Comparison of ENCODE assay signal across 23 mouse cellular contexts in genomic region chr1:33620091-33620788, GRCm38 (mm10). TPM values are rescaled to one million over a fixed set of nuclear protein-coding genes. Genes with fewer than 3 reads are reported as not detected.
A peak's percentile ranks its signal among the peaks of the same experiment; 100 is the strongest.
DNase-seq lines count a peak whose midpoint lies in the region; ATAC-seq and TF ChIP-seq lines count a peak whose summit lies in the region.
"Had no signal": no experiment of that assay in that cellular context is flagged by ENCODE, and none has a peak within 500 bp of the region (broad histone marks: within the 10 kb centered on the region; RNA-seq: fewer than 3 reads in every experiment).

No protein-coding gene starts in this region.

- TF ChIP-seq EP300 in MEL (IDR thresholded peaks at IDR 0.05; ENCODE audit: low read depth in 1 of 2, low read length in 2 of 2), result no peak
- peak; percentile 64 for TF ChIP-seq EP300 in liver, embryonic 14.5 days (IDR thresholded peaks at IDR 0.05; ENCODE audit: low read depth)

- H3K4me3 ChIP-seq in MEL (ENCODE audit: control insufficient read depth in 1 of 2, insufficient read depth in 1 of 2, low read depth in 2 of 2, low read length in 2 of 2), result no peak overlapping the region
- H3K4me3 ChIP-seq in liver, embryonic 14.5 days (ENCODE audit: insufficient read depth in 1 of 2, low read depth in 2 of 2, low read length in 2 of 2), result no peak overlapping the region
- H3K4me3 ChIP-seq: embryonic facial prominence, embryonic 15.5 days; erythroblast, embryonic 14.5 days; forebrain, embryonic 15.5 days; heart, embryonic 10.5 days; hindbrain, embryonic 12.5 days had no signal

- peak; percentile 9 for DNase-seq in 416B (ENCODE audit: low read depth)
- DNase-seq in MEL (ENCODE audit: low read depth, low spot score), result peak; percentile 43
- DNase-seq in liver, embryonic 14.5 days (ENCODE audit: low read depth in 3 of 3, low spot score in 3 of 3), result peak in 2 of 3 experiments; percentile 22 to 47
- DNase-seq in thymus, postnatal 4 days, result no peak
- DNase-seq in adrenal gland, postnatal 4 days (ENCODE audit: low spot score in 2 of 2), result no peak
- DNase-seq: adrenal gland, adult 2 months; adrenal gland, postnatal 25 days; cerebellum, adult 2 months; cerebellum, postnatal 10 days; embryo, embryonic 11 days; gastrocnemius, postnatal 10 days; heart, adult 18-20 months; heart, postnatal 10 days; heart, postnatal 4 days had no signal

- TF ChIP-seq RAD21 in MEL (IDR thresholded peaks at IDR 0.05; ENCODE audit: low read depth, low read length), result no peak

- H3K9me3 ChIP-seq in MEL (replicated peaks; ENCODE audit: insufficient read depth, low read length), result no peaks in the 10 kb centered on the region
- no peaks in the 10 kb centered on the region for H3K9me3 ChIP-seq in liver, embryonic 14.5 days (ENCODE audit: control insufficient read depth, low read length)
- H3K9me3 ChIP-seq: embryonic facial prominence, embryonic 15.5 days; forebrain, embryonic 15.5 days; heart, embryonic 10.5 days; hindbrain, embryonic 12.5 days had no signal

- 23% methylated on average over 9 of the region's 9 CpGs for WGBS in liver, embryonic 14.5 days (ENCODE audit: insufficient replicate concordance)

- ATAC-seq in liver, embryonic 14.5 days (ENCODE audit: insufficient read depth), result peak; percentile 53
- ATAC-seq in megakaryocyte-erythroid progenitor cell, adult 5-6 weeks (replicated peaks; ENCODE audit: low FRiP score, low TSS enrichment, poor library complexity, severe bottlenecking), result peak; percentile 37; the same call in 1 of the 2 replicates
- ATAC-seq: activated CD4-positive, CD25-positive, alpha-beta regulatory T cell, adult 4 months; forebrain, embryonic 15.5 days; hindbrain, embryonic 16.5 days; Patski had no signal

- no peaks in the 10 kb centered on the region for H3K27me3 ChIP-seq in MEL (ENCODE audit: control insufficient read depth in 1 of 2, insufficient read depth in 2 of 2, low read length in 2 of 2)
- H3K27me3 ChIP-seq in liver, embryonic 14.5 days (ENCODE audit: control insufficient read depth, insufficient read depth, low read length), result no peaks in the 10 kb centered on the region
- H3K27me3 ChIP-seq: embryonic facial prominence, embryonic 15.5 days; forebrain, embryonic 15.5 days; hindbrain, embryonic 12.5 days; Patski had no signal

- H3K79me2 ChIP-seq in MEL (ENCODE audit: control insufficient read depth, insufficient read depth, low read length, poor library complexity), result peaks cover 4% of the 10 kb centered on the region

- TF ChIP-seq POLR2A in MEL (IDR thresholded peaks at IDR 0.05; ENCODE audit: control insufficient read depth in 1 of 2, insufficient read depth in 1 of 2, low read depth in 1 of 2, low read length in 2 of 2, poor library complexity in 1 of 2), result no peak

- TF ChIP-seq CTCF in MEL (IDR thresholded peaks at IDR 0.05 in 2 of 3, conservative IDR thresholded peaks at IDR 0.05 in 1 of 3; ENCODE audit: control insufficient read depth in 1 of 3, insufficient read depth in 1 of 3, low read depth in 2 of 3, low read length in 3 of 3, poor library complexity in 1 of 3, severe bottlenecking in 1 of 3), result no peak
- TF ChIP-seq CTCF in liver, embryonic 14.5 days (IDR thresholded peaks at IDR 0.05; ENCODE audit: low read depth), result 0 out of 2 replicates have a peak, but pooled peaks have one; percentile 17

- peaks cover 15 to 17% of the 10 kb centered on the region in 2 experiments for H3K4me1 ChIP-seq in MEL (ENCODE audit: control insufficient read depth in 1 of 2, insufficient read depth in 2 of 2, low read length in 2 of 2)
- H3K4me1 ChIP-seq in liver, embryonic 14.5 days (replicated peaks; ENCODE audit: control insufficient read depth in 2 of 2, insufficient read depth in 2 of 2, low read length in 1 of 2), result peaks cover 39 to 42% of the 10 kb centered on the region in 2 experiments
- H3K4me1 ChIP-seq: embryonic facial prominence, embryonic 15.5 days; forebrain, embryonic 15.5 days; heart, embryonic 10.5 days; hindbrain, embryonic 12.5 days had no signal

- peaks cover 8 to 22% of the 10 kb centered on the region in 2 experiments for H3K36me3 ChIP-seq in MEL (ENCODE audit: control insufficient read depth in 1 of 2, insufficient read depth in 2 of 2, low read length in 2 of 2)
- H3K36me3 ChIP-seq in liver, embryonic 14.5 days (replicated peaks; ENCODE audit: control insufficient read depth, insufficient read depth, low read depth), result peaks cover 15% of the 10 kb centered on the region
- H3K36me3 ChIP-seq: forebrain, embryonic 15.5 days; hindbrain, embryonic 12.5 days had no signal

- peak overlapping the region; percentile 23 for H3K4me2 ChIP-seq in liver, embryonic 14.5 days (ENCODE audit: low read depth)
- H3K4me2 ChIP-seq: embryonic facial prominence, embryonic 15.5 days; forebrain, embryonic 15.5 days; hindbrain, embryonic 12.5 days had no signal

- no peak overlapping the region for H3K9ac ChIP-seq in MEL (ENCODE audit: control insufficient read depth, low read depth, low read length, poor library complexity, severe bottlenecking)
- no peak overlapping the region for H3K9ac ChIP-seq in liver, embryonic 14.5 days (replicated peaks)
- H3K9ac ChIP-seq: embryonic facial prominence, embryonic 15.5 days; forebrain, embryonic 15.5 days; hindbrain, embryonic 12.5 days had no signal

- H3K27ac ChIP-seq in MEL (ENCODE audit: control insufficient read depth, low read depth, low read length), result peak overlapping the region; percentile 56
- H3K27ac ChIP-seq in liver, embryonic 14.5 days, result peak overlapping the region; percentile 67
- H3K27ac ChIP-seq: embryonic facial prominence, embryonic 15.5 days; forebrain, embryonic 15.5 days; heart, embryonic 10.5 days; hindbrain, embryonic 12.5 days had no signal

TF ChIP-seq in MEL, 35 proteins besides CTCF, POLR2A, EP300 and RAD21:
- 0 out of 2 replicates have a peak, but pooled peaks have one; percentile 33 for TF ChIP-seq SIN3A (IDR thresholded peaks at IDR 0.05; ENCODE audit: low read length)
- no peak for TF ChIP-seq USF1 (IDR thresholded peaks at IDR 0.05; ENCODE audit: low read depth, low read length)
- TF ChIP-seq ZC3H11A (IDR thresholded peaks at IDR 0.05; ENCODE audit: low read depth, low read length), result no peak
- no peak for TF ChIP-seq USF2 (IDR thresholded peaks at IDR 0.05; ENCODE audit: borderline replicate concordance in 1 of 2, insufficient read depth in 1 of 2, low read depth in 1 of 2, low read length in 2 of 2)
- 0 out of 2 replicates have a peak, but pooled peaks have one; percentile 20 for TF ChIP-seq TAL1 (IDR thresholded peaks at IDR 0.05; ENCODE audit: low read length)
- no peak for TF ChIP-seq MEF2A (IDR thresholded peaks at IDR 0.05; ENCODE audit: extremely low read depth, insufficient replicate concordance, low read depth, low read length, poor library complexity, severe bottlenecking)
- TF ChIP-seq MAFK (IDR thresholded peaks at IDR 0.05; ENCODE audit: borderline replicate concordance, low read depth, low read length), result no peak
- TF ChIP-seq TCF12 (IDR thresholded peaks at IDR 0.05; ENCODE audit: low read depth, low read length), result 0 out of 2 replicates have a peak, but pooled peaks have one; percentile 26
- TF ChIP-seq ZNF384 (IDR thresholded peaks at IDR 0.05; ENCODE audit: low read depth, low read length), result peak; percentile 77
- no peak for TF ChIP-seq ZKSCAN1 (IDR thresholded peaks at IDR 0.05; ENCODE audit: low read depth, low read length)
- no peak for TF ChIP-seq MAZ (IDR thresholded peaks at IDR 0.05; ENCODE audit: low read depth, low read length)
- TF ChIP-seq MYC (IDR thresholded peaks at IDR 0.05; ENCODE audit: low read depth, low read length), result 0 out of 2 replicates have a peak, but pooled peaks have one; percentile 38
- TF ChIP-seq BHLHE40 (IDR thresholded peaks at IDR 0.05; ENCODE audit: borderline replicate concordance, low read depth, low read length), result no peak; the same call in 1 of the 2 replicates
- no peak for TF ChIP-seq POLR2AphosphoS2 (IDR thresholded peaks at IDR 0.05; ENCODE audit: low read length)
- no peak for TF ChIP-seq MYB (IDR thresholded peaks at IDR 0.05; ENCODE audit: low read depth, low read length)
- no peak for TF ChIP-seq HCFC1 (IDR thresholded peaks at IDR 0.05; ENCODE audit: low read depth, low read length)
- TF ChIP-seq POLR2AphosphoS5 (IDR thresholded peaks at IDR 0.05; ENCODE audit: borderline replicate concordance, low read depth, low read length), result no peak
- no peak for TF ChIP-seq TBP (IDR thresholded peaks at IDR 0.05; ENCODE audit: low read depth, low read length)
- TF ChIP-seq GATA1 (IDR thresholded peaks at IDR 0.05; ENCODE audit: low read depth, low read length), result peak; percentile 12; the same call in 1 of the 2 replicates
- TF ChIP-seq CHD2 (IDR thresholded peaks at IDR 0.05; ENCODE audit: low read length), result no peak
- TF ChIP-seq GABPA (IDR thresholded peaks at IDR 0.05; ENCODE audit: low read depth, low read length), result no peak
- TF ChIP-seq ELF1 (IDR thresholded peaks at IDR 0.05; ENCODE audit: low read depth, low read length), result no peak
- no peak for TF ChIP-seq UBTF (IDR thresholded peaks at IDR 0.05; ENCODE audit: borderline replicate concordance, insufficient read depth, low read depth, low read length)
- TF ChIP-seq E2F4 (IDR thresholded peaks at IDR 0.05; ENCODE audit: borderline replicate concordance, low read depth, low read length), result no peak
- TF ChIP-seq KAT2A (conservative IDR thresholded peaks at IDR 0.05; ENCODE audit: low read depth, low read length), result no peak
TF ChIP-seq in MEL: peak in this region for 6.

RNA-seq across cellular contexts. Expression of gene Prim2, which starts 49.4 kb away (rescaled TPM):
- 36.1 and 38.6 TPM in 2 replicates for total RNA-seq in MEL (2012; rRNA removed)
- polyA plus RNA-seq in MEL (2012; ENCODE audit: insufficient read depth in 1 of 2, insufficient read length in 2 of 2, low read depth in 1 of 2, low replicate concordance in 2 of 2, missing spikeins in 1 of 2), result 10 to 100 TPM in 1 of 2 experiments, not detected in 1; 48.9 TPM
- 23.4 and 34.1 TPM in 2 replicates for polyA plus RNA-seq in liver, embryonic 14.5 days (2012; rRNA removed)
- polyA plus RNA-seq in liver, embryonic 14.5 days (2014; fragmentation: Nextera tagmentation; extraction: Ambion mirVana), result 38.1 and 40.7 TPM in 2 replicates
- total RNA-seq in megakaryocyte-erythroid progenitor cell, adult 5-6 weeks (2014; fragmentation: Nextera tagmentation), result 88.7 and 102 TPM in 2 replicates
- total RNA-seq in megakaryocyte-erythroid progenitor cell, adult 5-6 weeks (2017), result 94.2 and 137 TPM in 2 replicates
- total RNA-seq in adrenal gland, postnatal 4 days (2021), result 10 to 100 TPM; 14.9 to 18.6 TPM

Comparison
In these comparisons a context has a peak if more than half of its experiments do, and no peak if none do; other contexts are left out.
1. DNase-seq: peak in 416B (single experiment), MEL (single experiment) and liver, embryonic 14.5 days (2 of 3); none in thymus, postnatal 4 days (single experiment) and adrenal gland, postnatal 4 days (0 of 2).